Mouse (Mus musculus) MEL (cell line): ENCODE measurements around the gene Abhd4. TPM values are rescaled to one million over a fixed set of nuclear protein-coding genes. Genes with fewer than 3 reads are reported as not detected.

Experiments
- DNase-seq: peaks from one replicate; pipeline ENCODE4 v3.0.0; 2011; ENCODE audit warnings: low read depth, low spot score
- H3K27ac ChIP-seq: 2 replicates; pipeline ENCODE4 v1.5.1; 2012; ENCODE audit warnings: low read depth, mild to moderate bottlenecking, control low read depth, low read length, moderate library complexity; ENCODE audit not compliant: control insufficient read depth
- H3K27me3 ChIP-seq, 2 experiments: fragments of 150-350 bp in 1 of 2; sonication (generic) in 1 of 2; 2 replicates each; pipeline ENCODE4 v1.6.1; 2012; ENCODE audit warnings: low read length in 2 of 2, mild to moderate bottlenecking in 2 of 2, improper control_type of control experiment in 1 of 2, moderate library complexity in 1 of 2; ENCODE audit not compliant: insufficient read depth in 2 of 2, control insufficient read depth in 1 of 2
- H3K36me3 ChIP-seq, 2 experiments: 2 replicates each; pipeline ENCODE4 v1.6.1; 2012 to 2014; ENCODE audit warnings: low read length in 2 of 2, improper control_type of control experiment in 1 of 2, inconsistent platforms in 1 of 2, mild to moderate bottlenecking in 1 of 2; ENCODE audit not compliant: insufficient read depth in 2 of 2, control insufficient read depth in 1 of 2
- H3K4me1 ChIP-seq, 2 experiments: fragments of 150-350 bp in 1 of 2; sonication (generic) in 1 of 2; 2 replicates each; pipeline ENCODE4 v1.6.1; 2012; ENCODE audit warnings: low read length in 2 of 2, improper control_type of control experiment in 1 of 2, mild to moderate bottlenecking in 1 of 2; ENCODE audit not compliant: insufficient read depth in 2 of 2, control insufficient read depth in 1 of 2
- H3K4me3 ChIP-seq, 2 experiments: fragments of 150-350 bp in 1 of 2; sonication (generic) in 1 of 2; 2 replicates each; pipeline ENCODE4 v1.5.1; 2012; ENCODE audit warnings: low read depth in 2 of 2, low read length in 2 of 2, mild to moderate bottlenecking in 2 of 2, moderate library complexity in 2 of 2, control low read depth in 1 of 2, improper control_type of control experiment in 1 of 2; ENCODE audit not compliant: control insufficient read depth in 1 of 2, insufficient read depth in 1 of 2
- H3K79me2 ChIP-seq: 2 replicates; pipeline ENCODE4 v1.6.1; 2012; ENCODE audit warnings: mild to moderate bottlenecking, low read length, moderate library complexity; ENCODE audit not compliant: control insufficient read depth, poor library complexity, insufficient read depth
- H3K9ac ChIP-seq: 2 replicates; pipeline ENCODE4 v1.6.1; 2012; ENCODE audit warnings: low read depth, mild to moderate bottlenecking, control low read depth, low read length, moderate library complexity; ENCODE audit not compliant: control insufficient read depth, poor library complexity, severe bottlenecking
- H3K9me3 ChIP-seq: fragments of 150-350 bp; sonication (generic); replicated peaks from 2 replicates; pipeline ENCODE4 v1.6.1; 2012; ENCODE audit warnings: mild to moderate bottlenecking, low read length, improper control_type of control experiment, moderate library complexity; ENCODE audit not compliant: insufficient read depth
- CHD2 ChIP-seq: IDR thresholded peaks from 2 replicates; pipeline ENCODE4 v1.6.1; 2011; ENCODE audit warnings: low read length, improper control_type of control experiment
- CTCF ChIP-seq, 3 experiments: IDR thresholded peaks in 2 of 3; conservative IDR thresholded peaks in 1 of 3; 2 replicates each; pipeline ENCODE4 v1.5.1; 2011 to 2012; ENCODE audit warnings: low read length in 3 of 3, low read depth in 2 of 3, mild to moderate bottlenecking in 2 of 3, improper control_type of control experiment in 1 of 3, inconsistent platforms in 1 of 3, mixed read lengths in 1 of 3, moderate library complexity in 1 of 3; ENCODE audit not compliant: control insufficient read depth in 1 of 3, insufficient read depth in 1 of 3, poor library complexity in 1 of 3, severe bottlenecking in 1 of 3
- ELF1 ChIP-seq: IDR thresholded peaks from 2 replicates; pipeline ENCODE4 v1.6.1; 2014; ENCODE audit warnings: low read depth, mild to moderate bottlenecking, inconsistent platforms, low read length, improper control_type of control experiment, moderate library complexity
- ETS1 ChIP-seq: IDR thresholded peaks from 2 replicates; pipeline ENCODE4 v1.6.1; 2012; ENCODE audit warnings: low read depth, mild to moderate bottlenecking, inconsistent platforms, low read length, improper control_type of control experiment, moderate library complexity
- GABPA ChIP-seq: IDR thresholded peaks from 2 replicates; pipeline ENCODE4 v1.6.1; 2012; ENCODE audit warnings: low read depth, mild to moderate bottlenecking, inconsistent platforms, low read length, improper control_type of control experiment, moderate library complexity
- GATA1 ChIP-seq: IDR thresholded peaks from 2 replicates; pipeline ENCODE4 v1.6.1; 2011; ENCODE audit warnings: low read depth, low read length, improper control_type of control experiment
- JUND ChIP-seq: IDR thresholded peaks from 2 replicates; pipeline ENCODE4 v1.6.1; 2011; ENCODE audit warnings: low read depth, mild to moderate bottlenecking, improper control_type of control experiment, low read length
- MAX ChIP-seq: IDR thresholded peaks from 2 replicates; pipeline ENCODE4 v1.6.1; 2011; ENCODE audit warnings: low read length, improper control_type of control experiment
- MAZ ChIP-seq: IDR thresholded peaks from 2 replicates; pipeline ENCODE4 v1.6.1; 2012; ENCODE audit warnings: low read depth, mild to moderate bottlenecking, inconsistent platforms, low read length, improper control_type of control experiment
- MEF2A ChIP-seq: IDR thresholded peaks from 2 replicates; pipeline ENCODE4 v1.6.1; 2014; ENCODE audit warnings: low read depth, mild to moderate bottlenecking, inconsistent platforms, low read length, improper control_type of control experiment; ENCODE audit not compliant: poor library complexity, insufficient replicate concordance, severe bottlenecking; ENCODE audit errors: extremely low read depth
- MXI1 ChIP-seq: IDR thresholded peaks from 2 replicates; pipeline ENCODE4 v1.6.1; 2011; ENCODE audit warnings: mild to moderate bottlenecking, low read depth, low read length, improper control_type of control experiment
- NRF1 ChIP-seq: IDR thresholded peaks from 2 replicates; pipeline ENCODE4 v1.6.1; 2014; ENCODE audit warnings: low read depth, mild to moderate bottlenecking, inconsistent platforms, low read length, improper control_type of control experiment, moderate library complexity; ENCODE audit not compliant: poor library complexity, insufficient read depth, severe bottlenecking
- POLR2A ChIP-seq, 2 experiments: IDR thresholded peaks; 2 replicates each; pipeline ENCODE4 v1.6.1; 2011 to 2012; ENCODE audit warnings: low read length in 2 of 2, mild to moderate bottlenecking in 2 of 2, control low read depth in 1 of 2, improper control_type of control experiment in 1 of 2, low read depth in 1 of 2, moderate library complexity in 1 of 2; ENCODE audit not compliant: control insufficient read depth in 1 of 2, insufficient read depth in 1 of 2, poor library complexity in 1 of 2
- POLR2AphosphoS2 ChIP-seq: IDR thresholded peaks from 2 replicates; pipeline ENCODE4 v1.6.1; 2011; ENCODE audit warnings: low read length, improper control_type of control experiment
- RAD21 ChIP-seq: IDR thresholded peaks from 2 replicates; pipeline ENCODE4 v1.6.1; 2011; ENCODE audit warnings: mild to moderate bottlenecking, low read depth, low read length, improper control_type of control experiment
- RCOR1 ChIP-seq: IDR thresholded peaks from 2 replicates; pipeline ENCODE4 v1.6.1; 2012; ENCODE audit warnings: low read depth, mild to moderate bottlenecking, inconsistent platforms, low read length, improper control_type of control experiment
- TAL1 ChIP-seq: IDR thresholded peaks from 2 replicates; pipeline ENCODE4 v1.6.1; 2012; ENCODE audit warnings: mild to moderate bottlenecking, inconsistent platforms, low read length, moderate library complexity, mixed read lengths
- USF1 ChIP-seq: IDR thresholded peaks from 2 replicates; pipeline ENCODE4 v1.6.1; 2014; ENCODE audit warnings: low read depth, mild to moderate bottlenecking, inconsistent platforms, low read length, improper control_type of control experiment, moderate library complexity
- USF2 ChIP-seq, 2 experiments: IDR thresholded peaks; 2 replicates each; pipeline ENCODE4 v1.6.1; 2011 to 2012; ENCODE audit warnings: improper control_type of control experiment in 2 of 2, low read length in 2 of 2, borderline replicate concordance in 1 of 2, inconsistent platforms in 1 of 2, low read depth in 1 of 2, mild to moderate bottlenecking in 1 of 2; ENCODE audit not compliant: insufficient read depth in 1 of 2
- ZC3H11A ChIP-seq: IDR thresholded peaks from 2 replicates; pipeline ENCODE4 v1.6.1; 2012; ENCODE audit warnings: low read depth, mild to moderate bottlenecking, inconsistent platforms, low read length, improper control_type of control experiment
- ZKSCAN1 ChIP-seq: IDR thresholded peaks from 2 replicates; pipeline ENCODE4 v1.6.1; 2012; ENCODE audit warnings: low read depth, mild to moderate bottlenecking, inconsistent platforms, low read length, improper control_type of control experiment, moderate library complexity
- ZMIZ1 ChIP-seq: IDR thresholded peaks from 2 replicates; pipeline ENCODE4 v1.6.1; 2012; ENCODE audit warnings: low read depth, mild to moderate bottlenecking, inconsistent platforms, low read length, improper control_type of control experiment, moderate library complexity
- polyA plus RNA-seq, 2 experiments: library from polyadenylated mRNA; stranded (reverse) in 1 of 2; unstranded in 1 of 2; fragments of >175 nt in 1 of 2; fragments of >200 nt in 1 of 2; gene quantifications; 2 replicates each; pipeline versions ENCODE4 v1.2.1 to v1.2.4; 2012; ENCODE audit warnings: low replicate concordance in 2 of 2, low read depth in 1 of 2; ENCODE audit not compliant: insufficient read length in 2 of 2, insufficient read depth in 1 of 2, missing spikeins in 1 of 2
- total RNA-seq: library from RNA; depleted of rRNA; stranded (reverse); fragments of 300-350 nt; gene quantifications from 2 replicates; pipeline ENCODE4 v1.2.3, GENCODE M21; 2012

Abhd4 gene
- total and polyA plus RNA-seq, 3 experiments: 13.1 to 32.0 TPM; not detected in 1

DNA sequence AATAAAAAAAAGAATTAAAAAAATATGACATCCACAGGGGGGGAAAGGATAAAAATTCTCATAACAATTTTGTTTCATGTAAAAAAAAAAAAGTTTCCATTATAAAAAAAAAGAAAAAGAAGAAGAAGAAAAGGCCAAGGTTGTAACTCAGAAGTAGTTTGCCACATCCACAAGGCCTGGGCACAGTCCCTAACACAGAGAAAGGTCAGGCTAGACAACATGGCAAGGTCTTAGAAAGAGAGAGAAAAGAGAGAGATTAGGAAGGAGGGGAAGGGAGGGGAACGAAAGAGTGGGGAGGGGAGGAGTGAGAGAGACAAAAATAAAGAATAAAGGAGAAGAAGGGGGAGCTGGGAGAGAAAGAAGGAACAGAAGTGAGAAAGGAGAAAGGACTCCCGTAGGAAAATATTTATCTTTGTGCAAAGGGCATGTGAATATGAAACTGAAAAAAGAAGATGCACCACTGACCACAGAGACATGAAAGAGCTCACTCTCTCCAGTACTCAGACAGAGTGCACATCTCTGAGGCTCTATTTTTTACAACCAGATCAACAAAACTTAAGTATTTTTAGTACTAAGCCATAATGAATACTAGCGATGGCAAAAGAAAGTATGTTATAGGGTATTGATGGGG, 18.1 kb downstream of the Abhd4 start:
- Histone ChIP-seq H3K79me2 (no peaks in the 10 kb centered on the region), H3K9ac (no peak overlapping the region)
- no peak for TF ChIP-seq CHD2
- no peak for TF ChIP-seq MAZ

GRCm38 (mm10) chr14:54272696-54273095, 18.7 kb downstream of the Abhd4 start:
- Histone ChIP-seq H3K4me3 (no peak overlapping the region), H3K27me3 (peaks cover 2 to 4% of the 10 kb centered on the region in 2 experiments; a peak in 3 of 4 replicates), H3K36me3 (no peaks in the 10 kb centered on the region), H3K79me2 (no peaks in the 10 kb centered on the region), H3K9me3 (no peaks in the 10 kb centered on the region), H3K27ac (no peak overlapping the region), H3K9ac (no peak overlapping the region), H3K4me1 (no peaks in the 10 kb centered on the region)
- no peak for TF ChIP-seq POLR2AphosphoS2
- no peak for TF ChIP-seq RCOR1
- no peak for TF ChIP-seq MAX
- TF ChIP-seq USF2 (IDR thresholded peaks at IDR 0.05; ENCODE audit: borderline replicate concordance in 1 of 2, insufficient read depth in 1 of 2, low read depth in 1 of 2, low read length in 2 of 2): no peak
- no peak for TF ChIP-seq MXI1
- no peak for TF ChIP-seq NRF1
- TF ChIP-seq USF1: no peak
- no peak for TF ChIP-seq MEF2A
- no peak for TF ChIP-seq TAL1
- TF ChIP-seq ETS1: no peak
- no peak for TF ChIP-seq ZC3H11A
- no peak for TF ChIP-seq JUND
- no peak for TF ChIP-seq ZKSCAN1
- no peak for TF ChIP-seq CTCF (IDR thresholded peaks at IDR 0.05 in 2 of 3, conservative IDR thresholded peaks at IDR 0.05 in 1 of 3; ENCODE audit: control insufficient read depth in 1 of 3, insufficient read depth in 1 of 3, low read depth in 2 of 3, low read length in 3 of 3, poor library complexity in 1 of 3, severe bottlenecking in 1 of 3)
- no peak for TF ChIP-seq ZMIZ1
- TF ChIP-seq RAD21: no peak
- no peak for TF ChIP-seq POLR2A (IDR thresholded peaks at IDR 0.05; ENCODE audit: control insufficient read depth in 1 of 2, insufficient read depth in 1 of 2, low read depth in 1 of 2, low read length in 2 of 2, poor library complexity in 1 of 2)
- TF ChIP-seq ELF1: no peak
- TF ChIP-seq GABPA: no peak
- no peak for TF ChIP-seq GATA1
- no peak for DNase-seq

More for the DNA sequence above, 18.1 kb downstream of the Abhd4 start:
- Histone ChIP-seq H3K9me3 (no peaks in the 10 kb centered on the region), H3K36me3 (no peaks in the 10 kb centered on the region), H3K4me3 (no peak overlapping the region), H3K4me1 (no peaks in the 10 kb centered on the region), H3K27me3 (peaks cover 2 to 4% of the 10 kb centered on the region in 2 experiments; a peak in 3 of 4 replicates), H3K27ac (no peak overlapping the region)
- no peak for DNase-seq
